Comparison of ENCODE assay signal across 8 mouse cellular contexts in the genomic region with DNA sequence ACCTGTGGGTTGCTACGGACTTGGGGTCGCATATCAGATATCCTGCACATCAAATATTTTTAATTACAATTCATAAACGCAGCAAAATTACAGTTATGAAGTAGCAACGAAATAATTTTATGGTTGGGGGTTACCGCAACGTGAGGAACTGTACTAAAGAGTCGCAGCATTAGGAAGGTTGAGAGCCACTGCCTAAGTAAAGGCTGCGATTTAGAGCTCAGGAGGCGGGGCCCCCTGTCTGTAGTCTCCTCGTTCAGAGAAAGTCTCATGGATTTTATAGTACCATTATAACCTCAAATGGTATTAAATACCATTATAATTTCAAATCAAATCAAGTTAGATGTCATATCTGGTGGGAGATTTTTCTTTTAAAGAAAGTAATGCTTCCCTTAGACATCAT. TPM values are rescaled to one million over a fixed set of nuclear protein-coding genes. Genes with fewer than 3 reads are reported as not detected.
A peak's percentile ranks its signal among the peaks of the same experiment; 100 is the strongest.
DNase-seq lines count a peak whose midpoint lies in the region; ATAC-seq and TF ChIP-seq lines count a peak whose summit lies in the region.

No protein-coding gene starts in this region.

- DNase-seq in gastrocnemius, adult 2 months, result no peak
- DNase-seq in gastrocnemius, postnatal 10 days, result no peak
- DNase-seq in A20 (ENCODE audit: low read depth, low spot score), result peak; percentile 55
- DNase-seq in left cerebral cortex, adult 9 months (ENCODE audit: low spot score in 2 of 2), result no peak
- no peak for DNase-seq in urinary bladder, adult 18-20 months (ENCODE audit: low spot score in 2 of 2)

- H3K4me2 ChIP-seq in forebrain, embryonic 13.5 days, result peak overlapping the region; percentile 73
- H3K4me2 ChIP-seq in liver, embryonic 12.5 days, result peak overlapping the region; percentile 83

- peak overlapping the region; percentile 58 for H3K9ac ChIP-seq in forebrain, embryonic 13.5 days
- H3K9ac ChIP-seq in liver, embryonic 12.5 days, result peak overlapping the region; percentile 79

- H3K27ac ChIP-seq in gastrocnemius, adult 2 months, result peak overlapping the region; percentile 89
- no peak overlapping the region for H3K27ac ChIP-seq in forebrain, embryonic 13.5 days
- peak overlapping the region; percentile 80 for H3K27ac ChIP-seq in liver, embryonic 12.5 days

- peak overlapping the region; percentile 85 for H3K4me3 ChIP-seq in gastrocnemius, adult 2 months
- H3K4me3 ChIP-seq in forebrain, embryonic 13.5 days, result peak overlapping the region; percentile 52
- H3K4me3 ChIP-seq in liver, embryonic 12.5 days, result peak overlapping the region; percentile 68

- intact Hi-C loops in gastrocnemius, adult 2 months (cut with DNase I), result loop anchor here (5.0 kb wide), 1 partner anchor 40 kb away; no protein-coding TSS in a partner anchor

- TF ChIP-seq CTCF in gastrocnemius, adult 2 months (IDR thresholded peaks at IDR 0.05), result no peak

- H3K27me3 ChIP-seq in forebrain, embryonic 13.5 days, result no peaks in the 10 kb centered on the region
- H3K27me3 ChIP-seq in liver, embryonic 12.5 days (replicated peaks), result no peaks in the 10 kb centered on the region

- H3K4me1 ChIP-seq in forebrain, embryonic 13.5 days, result peaks cover under 1% of the 10 kb centered on the region; the same call in 1 of the 2 replicates
- peaks cover 15% of the 10 kb centered on the region for H3K4me1 ChIP-seq in liver, embryonic 12.5 days

- 3% methylated on average over 10 of the region's 10 CpGs for WGBS in forebrain, embryonic 13.5 days
- 2% methylated on average over 10 of the region's 10 CpGs for WGBS in liver, embryonic 12.5 days (ENCODE audit: insufficient replicate concordance)

- no peaks in the 10 kb centered on the region for H3K36me3 ChIP-seq in forebrain, embryonic 13.5 days (ENCODE audit: poor library complexity, severe bottlenecking)
- H3K36me3 ChIP-seq in liver, embryonic 12.5 days, result no peaks in the 10 kb centered on the region

- no peaks in the 10 kb centered on the region for H3K9me3 ChIP-seq in forebrain, embryonic 13.5 days (replicated peaks)
- H3K9me3 ChIP-seq in liver, embryonic 12.5 days (replicated peaks), result no peaks in the 10 kb centered on the region

- no peak for ATAC-seq in forebrain, embryonic 13.5 days
- no peak for ATAC-seq in liver, embryonic 12.5 days
- no peak for ATAC-seq in frontal cortex, adult (ENCODE audit: low TSS enrichment)

RNA-seq across cellular contexts. Expression of gene Dnajc12, which starts 4.7 kb away (rescaled TPM):
- total RNA-seq in gastrocnemius, adult 2 months (2021), result 10 to 100 TPM; 15.7 to 15.8 TPM
- total RNA-seq in gastrocnemius, postnatal 10 days (2021), result 1 to 10 TPM; 7.3 to 9.3 TPM
- polyA plus RNA-seq in forebrain, embryonic 13.5 days (2015; fragmentation: Nextera tagmentation; extraction: Ambion mirVana), result 8.3 and 9.1 TPM in 2 replicates
- 13.0 and 14.2 TPM in 2 replicates for polyA plus RNA-seq in liver, embryonic 12.5 days (2016; fragmentation: Nextera tagmentation; extraction: Ambion mirVana)

RNA-seq across cellular contexts. Expression of gene Sirt1, which starts 5.5 kb away (rescaled TPM):
- 1 to 10 TPM; 8.0 to 9.2 TPM for total RNA-seq in gastrocnemius, adult 2 months (2021)
- 1 to 10 TPM; 7.0 to 8.3 TPM for total RNA-seq in gastrocnemius, postnatal 10 days (2021)
- polyA plus RNA-seq in forebrain, embryonic 13.5 days (2015; fragmentation: Nextera tagmentation; extraction: Ambion mirVana), result 5.0 and 5.3 TPM in 2 replicates
- polyA plus RNA-seq in liver, embryonic 12.5 days (2016; fragmentation: Nextera tagmentation; extraction: Ambion mirVana), result 6.0 and 7.5 TPM in 2 replicates

RNA-seq across cellular contexts. Expression of gene Gm7075, which starts 34.6 kb away (rescaled TPM):
- not detected for total RNA-seq in gastrocnemius, adult 2 months (2021)
- not detected for total RNA-seq in gastrocnemius, postnatal 10 days (2021)
- polyA plus RNA-seq in forebrain, embryonic 13.5 days (2015; fragmentation: Nextera tagmentation; extraction: Ambion mirVana), result not detected in 2 replicates
- not detected in 2 replicates for polyA plus RNA-seq in liver, embryonic 12.5 days (2016; fragmentation: Nextera tagmentation; extraction: Ambion mirVana)

RNA-seq across cellular contexts. Expression of gene Ctnna3, which starts 42.9 kb away (rescaled TPM):
- total RNA-seq in gastrocnemius, adult 2 months (2021), result 10 to 100 TPM; 11.8 to 22.7 TPM
- 10 to 100 TPM; 23.0 to 24.9 TPM for total RNA-seq in gastrocnemius, postnatal 10 days (2021)
- 0.26 and 0.40 TPM in 2 replicates for polyA plus RNA-seq in forebrain, embryonic 13.5 days (2015; fragmentation: Nextera tagmentation; extraction: Ambion mirVana)
- polyA plus RNA-seq in liver, embryonic 12.5 days (2016; fragmentation: Nextera tagmentation; extraction: Ambion mirVana), result 0.05 and 0.08 TPM in 2 replicates
